Mouse (Mus musculus) embryonic facial prominence, embryonic 14.5 days (tissue): ENCODE measurements around the gene Alox5ap. TPM values are rescaled to one million over a fixed set of nuclear protein-coding genes. Genes with fewer than 3 reads are reported as not detected.

Source experiments
- ATAC-seq: fragments of 200-750 bp; cut with Nextera tagmentation; 2 replicates; pipeline ENCODE4 v1.8.0; 2017; ENCODE audit warnings: low read depth, moderate number of reproducible peaks, moderate TSS enrichment
- DNase-seq: peaks from one replicate; pipeline ENCODE4 v3.0.0-alpha.2; 2015; ENCODE audit warnings: low spot score
- H3K27ac ChIP-seq: fragments of 300-500 bp; sonication (generic); replicated peaks from 2 replicates; pipeline ENCODE4 v1.5.1; 2014; ENCODE audit warnings: low read depth, mild to moderate bottlenecking, low read length, moderate library complexity
- H3K27me3 ChIP-seq: fragments of 300-500 bp; sonication (generic); replicated peaks from 2 replicates; pipeline ENCODE4 v1.6.1; 2014; ENCODE audit warnings: low read length; ENCODE audit not compliant: control insufficient read depth, insufficient read depth
- H3K36me3 ChIP-seq: fragments of 300-500 bp; sonication (generic); 2 replicates; pipeline ENCODE4 v1.6.1; 2014; ENCODE audit warnings: low read length, mixed read lengths; ENCODE audit not compliant: control insufficient read depth, insufficient read depth
- H3K4me1 ChIP-seq: fragments of 300-500 bp; sonication (generic); 2 replicates; pipeline ENCODE4 v1.6.1; 2014; ENCODE audit warnings: antibody characterized with exemption, low read length; ENCODE audit not compliant: control insufficient read depth, insufficient read depth
- H3K4me2 ChIP-seq: fragments of 300-500 bp; sonication (generic); 2 replicates; pipeline ENCODE4 v1.6.1; 2014; ENCODE audit warnings: low read depth, mild to moderate bottlenecking, low read length, moderate library complexity, mixed read lengths
- H3K4me3 ChIP-seq: fragments of 300-500 bp; sonication (generic); 2 replicates; pipeline ENCODE4 v1.5.1; 2014; ENCODE audit warnings: low read depth, mild to moderate bottlenecking, low read length
- H3K9ac ChIP-seq: fragments of 300-500 bp; sonication (generic); 2 replicates; pipeline ENCODE4 v1.6.1; 2014; ENCODE audit warnings: low read depth, mild to moderate bottlenecking, low read length, moderate library complexity, mixed read lengths
- H3K9me3 ChIP-seq: fragments of 300-500 bp; sonication (generic); 2 replicates; pipeline ENCODE4 v1.6.1; 2016; ENCODE audit warnings: low read length; ENCODE audit not compliant: control insufficient read depth
- WGBS: fragments of 180-500 bp; shearing (Covaris S2); extraction: QIAGEN DNeasy Blood & Tissue Kit; methylation state at CpG from one replicate; pipeline ENCODE4 v1.1.7; 2014; 5-methylcytosine and 5-hydroxymethylcytosine counted together
- polyA plus RNA-seq: library from polyadenylated mRNA; unstranded; fragments of >200 nt; fragmentation: Nextera tagmentation; extraction: Ambion mirVana; gene quantifications from 2 replicates; pipeline ENCODE4 v1.2.1, GENCODE M21; 2014

The Alox5ap gene
- polyA plus RNA-seq, 1 experiment from 2014 or later, result 17.4 TPM

DNA sequence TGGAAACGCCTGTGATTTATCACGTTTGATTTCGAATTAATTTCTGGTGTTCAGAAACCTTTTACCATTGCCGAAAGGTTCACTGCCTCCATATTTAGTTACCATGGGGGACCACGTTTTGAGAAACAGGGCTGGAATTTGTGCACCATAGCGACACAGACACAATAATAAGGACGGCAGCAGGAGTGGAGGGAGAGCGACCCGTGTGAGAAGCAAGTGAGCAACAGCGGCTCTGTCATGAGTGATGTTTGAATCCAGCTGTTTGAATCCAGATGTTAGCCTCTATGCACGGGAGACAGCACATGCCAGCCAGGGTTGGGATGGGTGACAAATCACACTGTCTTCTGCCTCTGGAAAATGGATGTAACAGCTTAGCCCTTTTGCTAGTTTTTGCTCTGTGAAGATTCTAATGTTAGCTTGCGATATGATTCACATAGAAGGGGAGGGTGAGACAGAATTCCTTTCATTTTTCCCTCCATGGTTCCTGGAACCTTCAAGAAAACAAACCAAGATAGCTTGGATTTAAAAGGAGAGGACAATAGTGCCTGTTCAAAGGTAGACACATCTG lies 50.0 kb downstream of the Alox5ap start:
- 0 out of 2 replicates have a peak overlapping the region, but pooled peaks have one; percentile 7 for H3K27ac ChIP-seq
- H3K9me3 ChIP-seq, result peaks cover 3% of the 10 kb centered on the region; the same call in 1 of the 2 replicates
- peaks cover 10% of the 10 kb centered on the region for H3K4me1 ChIP-seq
- H3K36me3 ChIP-seq, result no peaks in the 10 kb centered on the region
- H3K27me3 ChIP-seq, result no peaks in the 10 kb centered on the region
- H3K9ac ChIP-seq, result no peak overlapping the region
- DNase-seq, result no peak
- no peak for ATAC-seq
- WGBS, result 66% methylated on average over 12 of the region's 12 CpGs
- H3K4me3 ChIP-seq, result no peak overlapping the region
- no peak overlapping the region for H3K4me2 ChIP-seq

GRCm38 (mm10) chr5:149316926-149317325 lies 52.4 kb downstream of the Alox5ap start:
- Histone ChIP-seq H3K9ac (no peak overlapping the region), H3K4me2 (no peak overlapping the region), H3K27me3 (no peaks in the 10 kb centered on the region), H3K27ac (no peak overlapping the region), H3K4me1 (peaks cover 30% of the 10 kb centered on the region), H3K9me3 (peaks cover 3% of the 10 kb centered on the region; the same call in 1 of the 2 replicates), H3K36me3 (no peaks in the 10 kb centered on the region), H3K4me3 (no peak overlapping the region)
- 22% methylated on average over 4 of the region's 4 CpGs for WGBS
- DNase-seq, result no peak
- no peak for ATAC-seq

DNA sequence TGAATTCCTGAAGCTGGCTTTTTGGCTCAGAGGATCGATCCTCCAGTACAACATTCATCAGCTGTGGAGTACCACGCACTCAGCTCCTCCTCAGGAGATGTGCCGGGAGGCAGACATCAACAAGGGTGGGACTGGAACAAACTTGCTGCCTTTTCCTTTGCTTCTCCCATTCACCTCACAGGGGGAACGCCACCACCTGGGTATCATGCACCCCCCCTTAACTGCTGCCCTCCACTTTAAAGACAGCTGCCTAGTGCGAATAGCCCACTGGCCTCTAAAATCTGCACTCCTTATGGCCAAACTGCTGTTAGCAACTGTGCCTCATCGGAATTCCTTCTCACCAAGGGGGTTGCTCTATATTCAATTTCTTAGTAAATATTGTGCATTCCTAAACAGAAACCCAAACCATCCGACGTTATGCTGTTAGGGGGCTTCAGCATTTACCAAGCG lies 55.3 kb downstream of the Alox5ap start:
- Histone ChIP-seq H3K4me2 (peak overlapping the region; percentile 41), H3K9me3 (peaks cover 3% of the 10 kb centered on the region; the same call in 1 of the 2 replicates), H3K4me1 (peaks cover 37% of the 10 kb centered on the region), H3K27me3 (no peaks in the 10 kb centered on the region), H3K27ac (peak overlapping the region; percentile 89), H3K4me3 (no peak overlapping the region), H3K9ac (no peak overlapping the region), H3K36me3 (no peaks in the 10 kb centered on the region)
- ATAC-seq (peak; percentile 10; the same call in 1 of the 2 replicates), DNase-seq (peak; percentile 69)
- 12% methylated on average over 9 of the region's 9 CpGs for WGBS

GRCm38 (mm10) chr5:149320534-149321482 lies 56.2 kb downstream of the Alox5ap start:
- Histone ChIP-seq H3K36me3 (no peaks in the 10 kb centered on the region), H3K9me3 (no peaks in the 10 kb centered on the region), H3K27me3 (no peaks in the 10 kb centered on the region), H3K4me2 (peak overlapping the region; percentile 41), H3K9ac (peak overlapping the region; percentile 30), H3K27ac (peak overlapping the region; percentile 89), H3K4me3 (peak overlapping the region; percentile 7; the same call in 1 of the 2 replicates), H3K4me1 (peaks cover 37% of the 10 kb centered on the region)
- 1% methylated on average over 15 of the region's 15 CpGs for WGBS
- DNase-seq (peak; percentile 96), ATAC-seq (peak; percentile 91)

GRCm38 (mm10) chr5:149321909-149322841 lies 57.6 kb downstream of the Alox5ap start:
- Histone ChIP-seq H3K36me3 (no peaks in the 10 kb centered on the region), H3K9ac (no peak overlapping the region), H3K4me1 (peaks cover 37% of the 10 kb centered on the region), H3K4me2 (peak overlapping the region; percentile 8), H3K27me3 (no peaks in the 10 kb centered on the region), H3K27ac (peak overlapping the region; percentile 84), H3K4me3 (no peak overlapping the region), H3K9me3 (no peaks in the 10 kb centered on the region)
- DNase-seq (peak; percentile 45), ATAC-seq (no peak)
- 23% methylated on average over 15 of the region's 15 CpGs for WGBS

GRCm38 (mm10) chr5:149322938-149323553 lies 58.5 kb downstream of the Alox5ap start:
- H3K4me2 ChIP-seq, result no peak overlapping the region
- H3K4me3 ChIP-seq, result no peak overlapping the region
- H3K27ac ChIP-seq, result peak overlapping the region; percentile 84
- ATAC-seq, result no peak
- H3K9me3 ChIP-seq, result no peaks in the 10 kb centered on the region
- no peak overlapping the region for H3K9ac ChIP-seq
- no peaks in the 10 kb centered on the region for H3K27me3 ChIP-seq
- 73% methylated on average over 9 of the region's 9 CpGs for WGBS
- H3K36me3 ChIP-seq, result no peaks in the 10 kb centered on the region
- H3K4me1 ChIP-seq, result peaks cover 34% of the 10 kb centered on the region
- DNase-seq, result no peak

- no peak overlapping the region for H3K4me2 ChIP-seq
- no peak for DNase-seq
- no peak overlapping the region for H3K4me3 ChIP-seq
- H3K9me3 ChIP-seq, result no peaks in the 10 kb centered on the region
- 73% methylated on average over 13 of the region's 13 CpGs for WGBS
- H3K27me3 ChIP-seq, result no peaks in the 10 kb centered on the region
- H3K9ac ChIP-seq, result no peak overlapping the region
- H3K4me1 ChIP-seq, result peaks cover 40% of the 10 kb centered on the region
- H3K27ac ChIP-seq, result no peak overlapping the region
- H3K36me3 ChIP-seq, result no peaks in the 10 kb centered on the region
- no peak for ATAC-seq
Measured at GRCm38 (mm10) chr5:149324739-149325138, 60.2 kb downstream of the Alox5ap start.
